Mouse (Mus musculus) liver, adult 2 months (tissue): ENCODE data around the gene Xpot.

ENCODE experiments used
- CTCF ChIP-seq: fragments of 200-500 bp; IDR thresholded peaks from 2 replicates; pipeline ENCODE4 v1.5.1; 2011; ENCODE audit warnings: low read depth, low read length, control low read depth
- POLR2A ChIP-seq: fragments of 200-500 bp; IDR thresholded peaks from 2 replicates; pipeline ENCODE4 v1.6.1; 2011; ENCODE audit warnings: low read length, control low read depth; ENCODE audit not compliant: insufficient read depth; ENCODE audit errors: extremely low read depth

GRCm38 (mm10) chr10:121542156-121542555 is 84.0 kb downstream of the Xpot start:
- TF ChIP-seq CTCF (no peak), POLR2A (no peak)
